Mouse (Mus musculus) embryonic stem cell, embryonic (primary cell): ENCODE measurements at regions not wholly inside any gene's neighbourhood (a gene's known extent, or its start where the extent isn't known, plus 50 kb on each side); places are given as distances from the start of the nearest gene placed in this dataset.

Experiments used
- CTCF ChIA-PET, 4 experiments: fragments of 300-600 bp in 2 of 4; fragments of 350-600 bp in 2 of 4; sonication (Branson Sonifier 250); formaldehyde crosslinking; loops; one replicate each; lab custom pipeline; 2022; ENCODE audit warnings: inconsistent platforms in 2 of 4; lab: Charles Lee
- POLR2A ChIA-PET, 4 experiments: fragments of 300-600 bp in 2 of 4; fragments of 350-600 bp in 2 of 4; sonication (Branson Sonifier 250); formaldehyde crosslinking; loops; one replicate each; lab custom pipeline; 2022; ENCODE audit warnings: antibody characterized with exemption in 4 of 4, inconsistent platforms in 1 of 4; lab: Charles Lee

DNA sequence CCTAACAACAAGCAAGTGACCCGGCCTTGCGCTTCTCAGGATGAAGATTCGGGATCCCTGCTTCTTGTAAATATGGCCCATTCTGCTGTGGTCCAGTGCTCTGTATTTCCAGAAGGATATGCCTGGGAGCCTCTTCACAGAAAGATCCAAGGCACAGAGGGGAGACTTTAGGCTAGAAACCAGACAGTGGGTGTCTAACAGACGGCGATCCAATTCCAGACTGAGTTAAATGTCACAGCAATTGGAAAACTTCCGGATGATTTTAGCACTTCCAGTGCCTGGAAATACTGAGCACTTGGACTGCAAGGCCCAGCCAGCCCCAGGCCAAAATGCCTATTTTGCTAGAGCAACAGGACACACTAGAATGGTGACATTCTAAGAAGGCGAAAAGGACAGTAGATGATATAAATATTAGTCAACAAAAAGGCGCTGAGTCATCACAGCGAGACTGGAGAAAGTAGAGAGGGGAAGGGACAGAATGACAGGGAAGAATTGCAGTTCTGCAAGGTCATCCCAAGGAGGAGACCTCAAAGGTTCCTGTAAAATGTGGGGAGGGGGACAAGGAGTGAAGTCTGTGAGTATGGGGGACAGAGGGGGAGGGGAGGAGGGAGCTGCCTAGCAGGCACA is 111.7 kb upstream of the Msx2 start:
- ChIA-PET POLR2A (interaction anchor here in 2 of 4 experiments (0.8 kb wide), 2 partner anchors 7 to 9 kb away, joined by 3 read pairs; no protein-coding TSS in a partner anchor), CTCF (no interaction called here)

DNA sequence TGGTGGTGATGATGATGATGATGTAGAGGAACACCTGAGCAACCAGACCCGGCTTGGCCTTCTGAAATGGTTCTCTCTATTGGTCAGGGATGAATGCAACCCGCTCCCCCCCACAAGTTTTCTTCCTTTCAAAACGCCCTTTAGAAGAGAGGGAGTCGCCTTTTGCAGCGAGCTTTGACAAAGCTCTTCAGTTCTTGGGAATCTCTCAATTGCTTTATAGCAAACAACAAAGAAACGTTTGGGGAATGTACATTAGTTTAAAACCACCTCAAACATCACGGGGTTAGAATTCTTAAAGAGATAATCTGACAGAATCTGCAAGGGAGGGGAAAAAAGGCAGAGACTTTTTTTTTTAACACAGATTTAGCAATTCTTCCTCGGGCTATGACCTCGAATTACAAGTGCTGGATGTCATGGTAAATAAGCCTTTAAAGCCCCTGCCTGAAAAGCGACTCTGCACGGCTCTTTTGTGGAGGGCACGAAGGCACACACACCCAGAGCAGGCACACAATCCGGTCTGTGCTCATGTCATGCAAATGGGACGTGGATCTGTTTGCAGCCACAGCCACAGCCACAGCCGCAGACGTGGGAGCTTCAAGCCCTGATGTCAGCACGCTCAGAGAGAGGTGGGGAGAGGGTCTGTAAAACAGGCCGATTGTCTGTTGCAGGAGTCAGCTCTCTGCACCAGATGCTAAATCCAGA is 81.2 kb upstream of the Msx2 start:
- CTCF ChIA-PET: interaction anchor here in 3 of 4 experiments (0.6 to 1.4 kb wide), 4 partner anchors 123 to 662 kb away, joined by 3 to 14 read pairs (median 4); no protein-coding TSS in a partner anchor
- POLR2A ChIA-PET: no interaction called here

DNA sequence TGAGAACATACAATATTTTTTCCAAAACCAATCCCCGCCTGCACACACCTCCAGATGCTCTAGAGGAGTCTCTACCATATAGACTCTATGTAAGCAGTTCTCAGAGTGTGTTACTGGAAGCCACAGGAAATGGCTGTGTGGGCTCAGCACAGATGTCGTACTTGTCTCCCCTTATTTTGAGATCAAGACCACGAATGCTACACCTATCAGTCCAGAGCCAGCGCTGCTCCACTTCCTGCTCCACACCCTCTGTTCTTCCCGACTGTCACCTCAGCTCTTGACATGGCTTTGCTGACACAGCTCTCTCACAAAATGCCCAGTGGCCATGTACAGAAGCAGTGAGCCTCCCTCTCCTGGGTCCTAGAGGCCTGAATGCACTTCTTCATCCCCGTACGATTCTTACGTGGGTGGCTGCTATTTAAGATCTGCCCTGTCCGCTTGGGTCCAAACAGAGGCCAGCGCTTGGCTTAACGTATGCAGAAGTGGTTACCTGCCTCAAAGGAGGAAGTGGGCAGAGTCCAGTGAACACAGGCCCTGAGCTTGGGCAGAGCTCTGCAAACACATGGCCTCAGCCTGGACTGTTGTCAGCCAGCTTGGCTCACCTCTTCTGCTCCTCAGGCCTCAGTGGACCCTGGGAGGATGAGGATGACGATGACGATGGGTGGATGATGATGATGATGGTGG is 80.5 kb upstream of the Msx2 start:
- POLR2A ChIA-PET: no interaction called here

DNA sequence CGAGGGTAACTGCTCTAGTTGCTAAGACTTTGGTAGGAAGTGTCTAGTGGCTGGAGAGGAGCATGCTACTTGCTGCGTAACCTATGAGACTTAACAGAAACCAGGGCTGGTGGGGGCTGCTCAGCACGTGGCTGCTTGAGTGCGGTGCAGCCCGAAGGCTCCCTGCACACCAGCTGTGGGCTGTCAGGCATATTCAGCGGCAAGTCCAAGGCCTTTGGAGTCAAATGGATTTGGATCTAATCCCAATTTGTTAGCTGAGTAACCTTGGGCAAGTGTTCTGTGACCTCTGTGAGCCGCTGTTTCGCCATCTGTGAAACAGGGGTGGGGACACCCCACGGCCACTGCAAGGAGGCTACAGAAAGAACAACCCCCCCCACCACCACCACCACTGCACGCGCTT is 75.5 kb upstream of the Msx2 start:
- ChIA-PET CTCF (interaction anchor here in 1 of 4 experiments (0.6 kb wide), 1 partner anchor 101 kb away, joined by 3 read pairs; no protein-coding TSS in a partner anchor), POLR2A (no interaction called here)

More for the DNA sequence above, 80.5 kb upstream of the Msx2 start:
- CTCF ChIA-PET: interaction anchor here in 3 of 4 experiments (0.7 to 1.4 kb wide), 3 partner anchors 123 to 232 kb away, joined by 3 to 4 read pairs (median 3); no protein-coding TSS in a partner anchor

DNA sequence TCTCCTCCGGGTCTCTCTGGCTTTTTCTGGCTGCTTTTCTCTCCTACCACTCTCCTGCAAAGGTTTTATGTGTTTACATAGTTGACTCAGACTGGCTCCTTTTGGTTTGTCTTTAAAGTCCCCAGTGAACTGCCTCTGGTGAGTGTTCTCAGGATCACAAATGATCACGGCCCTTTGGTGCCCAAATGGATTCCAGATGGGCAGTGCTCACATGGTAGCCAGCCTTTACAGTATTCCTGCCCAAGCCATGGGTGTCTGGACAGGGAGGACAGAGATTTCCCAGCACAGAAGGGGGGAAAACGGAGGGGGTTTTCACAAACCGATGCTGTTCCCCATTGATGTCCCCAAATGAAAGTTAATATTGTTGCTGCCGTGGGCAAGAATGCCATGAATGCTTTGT is 70.4 kb upstream of the Msx2 start:
- CTCF ChIA-PET: no interaction called here

DNA sequence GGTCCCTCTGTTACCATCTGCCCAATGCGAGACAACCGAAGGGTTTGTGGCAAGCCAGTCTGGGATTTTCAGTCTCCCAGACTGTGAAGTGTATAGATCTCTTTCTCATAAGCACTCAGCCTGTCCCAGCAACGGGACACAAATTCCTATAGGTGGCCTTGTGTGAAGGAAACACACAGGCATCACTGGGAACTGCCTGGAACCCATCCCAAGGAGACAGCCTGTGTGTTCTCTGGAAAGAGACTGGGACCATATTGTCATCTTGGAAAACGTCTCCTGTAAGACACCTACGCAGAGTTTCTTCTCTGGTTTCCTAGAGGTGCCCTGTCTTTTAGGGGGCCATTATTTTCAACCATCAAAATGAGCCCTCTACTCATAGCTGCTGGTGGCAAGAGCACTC is 66.9 kb upstream of the Msx2 start:
- ChIA-PET POLR2A (no interaction called here), CTCF (interaction anchor here in 2 of 4 experiments (1.2 kb wide), 2 partner anchors 113 to 114 kb away, joined by 3 read pairs; no protein-coding TSS in a partner anchor)

More for the DNA sequence above, 70.4 kb upstream of the Msx2 start:
- POLR2A ChIA-PET: no interaction called here

DNA sequence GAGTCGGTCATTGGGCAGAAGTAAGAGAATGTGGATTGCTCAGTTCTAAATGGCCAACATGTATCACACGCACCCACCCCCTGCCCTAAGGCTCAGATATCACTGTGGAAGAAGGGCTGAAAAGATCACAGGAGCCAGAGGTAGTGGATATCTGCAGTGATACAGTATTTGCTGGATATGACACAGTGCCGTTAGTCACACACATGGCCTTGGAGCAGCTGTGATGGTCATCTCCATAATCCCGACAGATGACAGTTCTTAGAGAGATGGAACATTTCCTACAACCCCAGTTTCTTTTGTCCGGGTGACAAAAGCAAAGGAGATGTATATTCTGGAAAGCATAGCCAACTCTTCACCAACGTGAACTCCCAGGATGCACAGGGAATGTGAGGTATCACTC is 65.1 kb upstream of the Msx2 start:
- POLR2A ChIA-PET: no interaction called here
- CTCF ChIA-PET: no interaction called here

DNA sequence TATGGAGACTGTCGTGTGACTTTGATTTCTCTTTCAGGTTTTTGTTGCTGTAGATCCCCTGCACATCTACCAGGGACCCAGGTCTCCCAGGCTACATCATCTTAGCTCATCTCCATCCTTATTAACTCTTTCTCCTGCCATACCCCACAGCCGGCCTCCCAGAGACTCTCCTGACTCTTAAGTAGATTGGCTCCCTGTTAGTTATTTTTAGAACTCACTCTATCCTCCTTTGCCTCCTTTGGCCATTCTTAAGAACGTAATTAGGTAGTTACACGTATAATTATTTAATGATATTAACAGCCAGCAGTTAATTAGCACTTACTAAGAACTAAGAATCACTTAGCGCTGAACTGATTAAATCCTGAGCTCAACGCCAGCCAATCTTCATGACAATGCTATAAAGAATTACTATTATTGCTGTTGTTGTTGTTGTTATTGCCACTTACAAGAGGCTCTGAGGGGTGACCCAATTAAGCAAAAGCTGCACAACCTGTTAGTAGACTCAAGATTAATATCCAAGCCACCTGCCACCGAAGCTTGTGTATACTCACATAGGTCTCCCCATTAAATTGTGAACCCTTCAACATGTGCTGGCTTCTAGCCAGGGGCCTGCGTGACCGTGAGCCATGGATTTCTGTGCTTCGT is 63.0 kb upstream of the Msx2 start:
- ChIA-PET POLR2A (no interaction called here), CTCF (interaction anchor here in 1 of 4 experiments (0.7 kb wide), 1 partner anchor 11 kb away, joined by 3 read pairs; no protein-coding TSS in a partner anchor)

DNA sequence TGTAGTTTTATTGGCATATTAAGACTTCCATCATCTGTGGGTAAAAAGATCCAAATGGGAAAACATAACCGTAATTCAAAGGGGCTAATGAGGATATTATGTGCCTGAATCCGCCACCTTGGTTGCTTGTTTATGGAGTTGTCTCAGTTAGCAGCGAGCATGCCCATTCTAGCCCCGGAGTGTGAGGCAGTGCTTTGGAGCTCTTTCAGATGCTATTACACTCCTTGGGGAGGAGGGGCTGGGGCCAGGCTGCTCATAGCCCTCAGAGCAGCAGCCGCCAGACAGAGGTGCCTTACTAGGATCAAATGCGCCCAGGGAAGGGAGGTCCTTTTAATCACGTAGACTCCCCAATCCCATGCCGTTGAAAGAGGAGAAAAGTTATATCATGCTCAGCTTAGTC is 60.9 kb upstream of the Msx2 start:
- CTCF ChIA-PET: interaction anchor here in 1 of 4 experiments (0.8 kb wide), 1 partner anchor 107 kb away, joined by 3 read pairs; no protein-coding TSS in a partner anchor
- POLR2A ChIA-PET: interaction anchor here in 1 of 4 experiments (0.6 kb wide), 1 partner anchor 1554 kb away, joined by 3 read pairs; no protein-coding TSS in a partner anchor

DNA sequence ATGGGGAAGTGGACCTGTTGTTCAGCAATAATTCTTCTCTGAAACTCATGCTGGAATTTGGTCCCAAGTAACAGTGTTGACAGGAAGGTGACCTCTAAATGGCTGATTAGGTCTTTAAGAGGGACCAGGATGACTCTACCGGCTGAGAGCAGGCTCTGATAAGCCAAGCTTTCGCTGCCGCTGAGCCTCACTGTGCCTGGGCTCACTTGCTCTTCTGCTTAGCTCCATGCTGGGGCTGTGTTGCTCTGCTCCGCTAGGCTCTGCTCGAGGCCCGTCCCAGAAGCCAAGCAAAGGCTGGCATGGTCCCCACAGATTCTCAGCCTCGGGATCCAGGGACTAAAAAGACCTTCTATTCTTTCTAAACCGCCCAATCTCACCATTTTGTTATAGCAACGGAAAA is 54.0 kb upstream of the Msx2 start:
- CTCF ChIA-PET: interaction anchor here in 1 of 4 experiments (0.7 kb wide), 1 partner anchor 167 kb away, joined by 3 read pairs; no protein-coding TSS in a partner anchor
- POLR2A ChIA-PET: interaction anchor here in 1 of 4 experiments (1.6 kb wide), 1 partner anchor 8 kb away, joined by 4 read pairs; no protein-coding TSS in a partner anchor

DNA sequence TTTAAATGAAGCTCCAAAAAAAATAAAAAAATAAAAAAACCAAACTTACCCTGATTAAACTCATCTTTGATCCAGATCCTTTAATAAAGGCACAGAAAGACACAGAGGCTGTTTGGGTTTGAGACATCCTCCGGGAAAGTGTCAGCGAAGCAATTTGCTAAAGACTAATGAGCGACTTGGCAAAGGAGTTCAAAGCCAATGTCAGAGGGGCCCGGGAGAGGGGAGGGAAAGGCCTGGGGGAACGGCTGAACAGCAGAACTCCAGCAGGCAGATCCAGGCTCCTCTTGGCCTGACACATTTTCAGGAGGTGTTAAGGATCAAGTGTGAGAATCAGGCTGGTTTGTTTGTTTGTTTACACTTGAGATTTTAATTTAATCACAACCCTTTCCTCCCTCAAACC is 49.9 kb upstream of the Msx2 start:
- ChIA-PET CTCF (no interaction called here), POLR2A (no interaction called here)
